Mouse (Mus musculus): ENCODE data around the gene Rprd1b.

Rprd1b gene

DNA sequence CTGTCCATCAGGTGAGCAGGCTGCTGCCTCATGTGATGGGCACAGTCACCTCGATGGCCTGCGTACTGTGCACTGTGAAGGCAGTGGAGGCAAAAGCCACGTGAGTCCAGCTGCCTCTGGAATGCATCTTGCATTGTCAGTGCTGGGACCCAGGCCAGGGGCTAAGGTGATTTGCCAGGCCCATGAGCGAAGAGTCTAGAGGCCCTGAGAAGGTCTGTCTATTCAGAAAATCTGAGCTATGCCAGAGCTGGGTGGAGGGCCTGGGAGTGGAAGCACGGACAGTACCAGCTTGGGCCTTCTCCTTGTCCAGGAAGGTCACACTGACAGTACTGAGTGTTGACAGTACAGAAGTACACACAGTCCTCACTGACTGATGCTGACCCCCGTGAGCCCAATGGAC lies 94.5 kb downstream of the Rprd1b start:
- DNase-seq (ENCODE audit: low spot score), result peak; percentile 70

DNA sequence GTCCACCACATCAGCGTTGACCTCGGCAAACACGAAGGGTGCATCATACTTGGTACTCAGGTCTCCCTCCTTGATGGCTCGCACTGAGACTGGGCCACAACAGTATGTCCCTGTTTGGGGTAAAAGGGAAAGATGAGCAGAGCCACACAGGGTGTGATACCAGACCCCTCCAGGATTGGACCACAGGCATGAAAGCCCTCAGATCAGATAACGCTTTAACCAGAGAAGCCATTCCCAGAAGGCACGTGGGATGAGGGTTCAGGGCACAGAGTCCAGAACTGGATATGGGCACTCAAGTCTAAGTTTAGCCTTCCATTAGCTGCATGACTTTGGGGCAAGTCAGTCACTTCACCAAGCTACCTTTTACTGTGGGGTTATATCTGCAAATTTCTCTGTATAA lies 98.9 kb downstream of the Rprd1b start:
- no peak for DNase-seq (ENCODE audit: low spot score)

GRCm38 (mm10) chr2:158127872-158128271 lies 99.6 kb downstream of the Rprd1b start:
- no peak for DNase-seq (ENCODE audit: low spot score)

GRCm38 (mm10) chr2:158128461-158129130 lies 100.3 kb downstream of the Rprd1b start:
- no peak for DNase-seq (ENCODE audit: low spot score)

DNA sequence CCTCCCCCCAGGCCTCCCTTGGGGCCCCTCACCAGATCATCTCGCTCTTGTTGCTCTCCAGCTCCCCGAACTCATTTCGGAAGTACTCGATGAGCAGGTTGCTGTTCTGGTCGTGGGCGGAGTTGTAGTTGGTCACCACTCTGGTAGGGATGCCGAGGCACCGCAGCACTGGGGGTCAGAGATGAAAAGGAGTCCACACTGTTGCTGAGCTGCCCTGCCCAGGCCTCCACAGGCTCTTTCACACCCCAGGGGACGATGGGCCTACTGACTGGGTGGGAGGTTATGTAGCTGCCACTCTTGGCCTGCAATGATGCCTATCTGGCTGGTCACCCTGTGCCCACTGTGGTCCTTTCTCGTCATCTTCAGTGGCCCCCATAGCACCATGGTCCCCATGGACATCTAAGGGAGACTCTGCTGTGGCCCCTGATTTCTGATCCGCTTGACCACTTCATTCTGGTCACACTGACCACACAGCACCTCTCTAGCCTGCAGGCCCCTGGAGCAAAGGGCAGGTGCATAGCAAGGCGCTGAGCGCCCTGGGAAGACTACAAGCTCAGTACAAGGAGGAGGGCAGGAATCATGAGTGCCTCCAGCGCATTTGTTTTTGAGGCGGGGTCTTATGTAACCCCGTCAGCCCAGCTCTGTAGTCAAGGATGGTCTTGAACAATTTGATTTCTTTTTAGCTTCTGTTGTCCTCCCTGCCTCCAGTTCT lies 101.2 kb downstream of the Rprd1b start:
- DNase-seq (ENCODE audit: low spot score), result no peak

DNA sequence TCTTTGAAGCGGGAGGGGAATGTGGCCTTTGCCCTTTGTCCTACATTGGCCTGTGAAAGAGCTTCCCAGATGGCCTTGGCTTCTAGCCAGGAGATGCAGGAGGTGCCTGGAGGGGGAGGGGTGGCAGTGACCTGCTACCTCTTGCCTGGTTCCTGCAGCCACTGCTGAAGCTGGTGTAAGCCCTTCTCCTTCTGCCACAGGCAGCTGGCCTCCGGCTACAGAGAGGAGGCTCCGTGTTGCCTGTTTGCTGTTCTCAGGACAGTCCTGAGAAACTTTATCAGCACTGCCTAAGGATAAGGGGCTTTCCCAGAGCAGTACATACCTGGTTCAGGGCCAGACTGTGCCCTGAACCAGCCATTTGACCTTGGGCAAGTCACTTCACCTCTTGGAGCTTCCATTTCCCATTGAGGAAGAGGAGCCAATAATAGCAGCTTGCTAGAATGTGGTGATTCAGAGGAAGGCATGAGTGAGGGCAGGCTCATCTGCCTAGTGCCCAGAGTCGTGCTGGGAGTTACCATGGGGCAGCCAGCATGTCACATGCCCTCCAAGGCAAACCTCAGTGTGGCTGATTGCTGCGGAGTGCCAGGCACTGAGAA lies 102.2 kb downstream of the Rprd1b start:
- peak; percentile 71 for DNase-seq (ENCODE audit: low spot score)

DNA sequence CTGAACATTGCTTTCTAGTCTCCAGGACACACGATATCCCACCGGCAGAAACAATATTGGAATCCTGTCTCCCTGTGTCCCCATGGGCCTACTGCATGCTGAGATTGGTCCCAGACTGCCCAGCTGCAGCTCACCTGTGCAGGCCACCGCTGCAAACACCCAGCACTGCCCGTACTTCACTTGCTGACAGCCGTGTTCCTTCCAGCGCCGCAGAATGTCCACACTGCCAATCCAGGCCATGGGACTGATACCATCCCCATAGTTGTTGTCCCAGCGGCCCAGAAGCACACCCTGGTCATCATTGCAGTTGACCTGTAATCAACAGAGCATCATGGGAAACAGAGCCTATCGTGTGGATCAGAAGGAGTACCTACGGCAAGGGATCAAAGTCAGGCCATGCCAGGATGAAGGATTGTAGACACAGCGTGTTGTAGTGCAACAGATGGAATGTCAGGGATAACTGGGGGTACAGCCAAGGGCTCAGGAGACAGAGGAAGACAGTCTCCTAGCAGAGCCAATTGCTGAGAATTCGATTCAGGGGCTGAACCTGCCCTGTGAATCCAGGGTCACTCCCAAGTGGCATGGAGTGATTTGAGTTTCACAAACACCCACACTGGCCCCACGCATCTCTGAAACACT lies 103.0 kb downstream of the Rprd1b start:
- no peak for DNase-seq (ENCODE audit: low spot score)

- no peak for DNase-seq (ENCODE audit: low spot score)
Measured at GRCm38 (mm10) chr2:158132320-158132719, 104.0 kb downstream of the Rprd1b start.

DNA sequence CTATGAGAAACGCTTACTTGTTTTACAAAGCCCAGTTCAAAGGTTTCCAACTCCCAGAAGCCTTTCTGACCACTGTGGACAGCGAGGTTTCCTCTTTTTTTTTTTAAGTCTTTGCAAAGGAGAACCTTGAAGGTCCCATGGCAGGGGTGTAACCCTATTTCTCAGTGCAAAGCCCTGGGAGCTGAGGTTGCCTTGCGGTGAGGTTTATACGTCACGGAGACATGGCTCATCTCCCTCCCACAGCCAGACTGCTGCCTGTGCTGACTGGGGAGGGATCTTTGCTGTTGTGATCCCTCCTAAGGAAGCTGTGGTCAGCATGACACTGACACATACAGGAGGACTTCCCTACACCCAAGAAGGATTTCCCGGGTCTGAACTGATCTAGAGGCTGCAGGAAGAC lies 104.8 kb downstream of the Rprd1b start:
- peak; percentile 65 for DNase-seq (ENCODE audit: low spot score)

DNA sequence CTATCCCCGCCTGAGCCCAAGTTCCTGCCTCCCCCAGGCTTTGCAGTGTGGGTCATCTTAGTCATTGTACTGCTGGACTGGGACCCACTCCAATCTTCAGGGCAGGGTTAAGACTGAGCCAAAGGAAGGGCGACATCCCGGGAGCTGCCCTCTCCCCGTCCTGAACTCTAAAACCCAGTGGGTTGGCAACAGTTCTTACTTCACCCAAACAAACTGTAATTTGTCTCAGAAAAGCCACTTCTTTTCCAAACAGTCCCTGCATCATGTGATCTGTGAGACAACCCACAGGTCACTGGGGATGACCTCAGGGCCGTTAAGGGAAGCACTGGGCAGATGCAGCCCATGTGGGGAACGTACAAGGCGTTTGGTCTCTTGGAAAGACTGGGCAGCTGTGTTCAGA lies 107.9 kb downstream of the Rprd1b start:
- DNase-seq (ENCODE audit: low spot score), result peak; percentile 83

DNA sequence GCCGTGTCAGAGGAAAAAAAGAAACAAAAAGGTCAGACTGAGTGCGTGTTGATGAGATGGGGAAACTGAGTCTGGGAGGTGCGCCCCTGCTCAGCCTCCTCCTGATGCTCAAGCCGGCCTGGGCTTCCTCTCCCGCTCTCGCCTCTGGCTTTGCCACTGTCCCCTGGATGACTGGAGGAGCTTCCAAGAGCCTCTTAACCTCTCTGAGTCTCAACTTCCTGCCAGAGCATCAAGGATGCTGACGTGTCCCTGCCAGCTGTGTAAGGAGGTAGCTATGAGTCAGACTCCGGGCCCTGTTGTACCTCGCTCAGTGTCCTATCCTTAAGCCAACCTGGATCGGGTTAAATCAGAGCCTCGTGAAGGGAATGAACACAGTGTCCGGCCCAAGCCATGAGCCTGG lies 109.5 kb downstream of the Rprd1b start:
- DNase-seq (ENCODE audit: low spot score), result no peak

DNA sequence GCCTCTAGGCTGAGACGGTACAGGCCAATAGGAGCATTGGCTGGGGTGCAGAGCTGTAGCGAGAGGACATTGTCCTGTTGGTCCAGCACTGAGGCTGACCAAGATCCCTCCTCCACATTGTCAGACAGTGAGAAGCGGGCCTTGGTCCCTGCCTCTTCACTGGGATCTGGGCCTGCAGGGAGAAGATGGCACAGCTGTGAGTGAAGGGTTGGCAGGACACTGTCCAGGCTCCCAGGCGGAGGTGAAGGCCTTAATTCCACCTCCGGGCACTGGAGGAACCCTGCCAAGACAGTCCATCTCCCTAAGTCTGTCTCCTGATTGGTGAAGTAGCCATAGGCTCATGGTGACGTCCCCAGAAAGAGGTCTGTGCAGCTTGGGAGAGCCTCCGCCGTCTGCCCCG lies 110.5 kb downstream of the Rprd1b start:
- no peak for DNase-seq (ENCODE audit: low spot score)

DNA sequence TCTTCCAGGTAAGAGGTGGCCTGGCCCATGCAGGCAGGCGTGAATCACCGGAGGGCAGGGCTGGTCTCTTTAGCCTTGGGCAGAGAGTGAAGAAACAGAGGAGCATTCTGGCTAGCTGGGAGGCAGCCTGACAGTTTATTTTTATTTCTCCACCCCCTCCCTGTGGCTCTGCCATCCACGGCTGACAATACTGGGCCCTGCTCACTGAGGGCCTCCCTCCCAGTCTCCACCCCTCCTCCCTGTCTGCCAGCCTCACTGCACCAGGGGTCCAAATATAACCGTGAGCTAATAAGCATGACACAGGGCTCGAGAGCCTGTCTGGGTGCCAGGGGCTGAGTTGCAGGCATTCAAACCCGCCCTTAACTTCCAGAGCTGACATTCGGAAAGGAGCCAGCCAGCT lies 111.3 kb downstream of the Rprd1b start:
- DNase-seq (ENCODE audit: low spot score), result peak; percentile 87

DNA sequence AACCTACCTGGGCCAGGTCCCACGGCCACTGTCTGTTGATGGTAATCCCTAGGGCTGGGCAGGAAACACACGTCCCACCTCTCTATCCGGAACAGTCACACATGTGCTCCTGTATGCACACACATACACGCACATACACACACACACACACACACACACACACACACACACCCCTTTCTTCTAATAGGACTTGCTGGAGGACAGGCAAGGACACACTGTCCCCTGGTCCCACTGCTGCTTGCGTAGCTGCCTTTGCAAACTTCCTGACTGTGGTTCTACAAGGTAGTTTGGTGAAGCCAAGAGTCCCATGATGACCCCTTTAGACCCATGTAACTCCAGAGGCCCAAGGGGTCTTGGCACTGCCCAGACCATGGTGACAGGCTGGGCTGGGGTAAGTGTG lies 112.4 kb downstream of the Rprd1b start:
- DNase-seq (ENCODE audit: low spot score), result no peak

DNA sequence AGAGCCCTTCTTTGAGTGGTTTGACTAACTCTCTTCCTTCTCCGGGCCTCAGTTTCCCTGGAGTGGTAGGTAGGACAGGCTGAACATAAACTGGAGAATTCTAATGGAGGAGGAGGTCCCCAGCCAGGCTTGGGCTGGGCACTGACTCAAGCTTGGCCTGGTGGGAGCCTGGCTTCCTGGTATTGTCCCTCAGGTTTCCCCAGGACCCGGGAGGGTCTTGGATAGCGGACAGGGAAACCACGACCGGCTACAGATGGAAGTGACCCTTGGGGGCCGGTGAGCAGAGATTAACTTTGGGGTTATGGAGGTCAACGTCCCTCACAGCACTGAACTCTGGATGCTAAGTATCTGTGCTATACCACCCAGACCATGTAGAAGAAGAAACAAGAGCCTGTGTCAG lies 113.0 kb downstream of the Rprd1b start:
- DNase-seq (ENCODE audit: low spot score), result peak; percentile 29

- peak; percentile 46 for DNase-seq (ENCODE audit: low spot score)
Measured at GRCm38 (mm10) chr2:158141690-158142440, 113.6 kb downstream of the Rprd1b start.

DNA sequence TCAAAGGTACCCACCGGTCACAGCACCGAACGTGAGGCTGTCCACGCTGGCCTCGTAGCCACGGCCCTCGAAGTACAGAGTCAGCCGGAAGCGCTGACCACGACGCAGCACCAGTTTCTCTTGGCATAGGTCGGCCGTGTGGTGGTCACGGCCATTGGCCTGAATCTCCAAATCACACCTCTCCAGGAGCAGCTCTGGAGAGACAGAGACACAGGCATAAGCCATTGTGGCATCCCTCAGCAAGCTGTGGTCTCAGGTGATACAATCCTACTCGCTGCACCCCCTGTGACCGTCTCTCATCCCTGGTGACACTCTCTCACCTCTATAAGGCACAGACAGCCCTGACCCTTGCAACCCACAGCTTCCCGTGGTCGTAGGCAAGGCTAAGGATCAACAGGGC lies 114.7 kb downstream of the Rprd1b start:
- DNase-seq (ENCODE audit: low spot score), result no peak

- no peak for DNase-seq (ENCODE audit: low spot score)
Measured at GRCm38 (mm10) chr2:158143816-158144215, 115.5 kb downstream of the Rprd1b start.

- no peak for DNase-seq (ENCODE audit: low spot score)
Measured at GRCm38 (mm10) chr2:158144263-158144662, 116.0 kb downstream of the Rprd1b start.

DNA sequence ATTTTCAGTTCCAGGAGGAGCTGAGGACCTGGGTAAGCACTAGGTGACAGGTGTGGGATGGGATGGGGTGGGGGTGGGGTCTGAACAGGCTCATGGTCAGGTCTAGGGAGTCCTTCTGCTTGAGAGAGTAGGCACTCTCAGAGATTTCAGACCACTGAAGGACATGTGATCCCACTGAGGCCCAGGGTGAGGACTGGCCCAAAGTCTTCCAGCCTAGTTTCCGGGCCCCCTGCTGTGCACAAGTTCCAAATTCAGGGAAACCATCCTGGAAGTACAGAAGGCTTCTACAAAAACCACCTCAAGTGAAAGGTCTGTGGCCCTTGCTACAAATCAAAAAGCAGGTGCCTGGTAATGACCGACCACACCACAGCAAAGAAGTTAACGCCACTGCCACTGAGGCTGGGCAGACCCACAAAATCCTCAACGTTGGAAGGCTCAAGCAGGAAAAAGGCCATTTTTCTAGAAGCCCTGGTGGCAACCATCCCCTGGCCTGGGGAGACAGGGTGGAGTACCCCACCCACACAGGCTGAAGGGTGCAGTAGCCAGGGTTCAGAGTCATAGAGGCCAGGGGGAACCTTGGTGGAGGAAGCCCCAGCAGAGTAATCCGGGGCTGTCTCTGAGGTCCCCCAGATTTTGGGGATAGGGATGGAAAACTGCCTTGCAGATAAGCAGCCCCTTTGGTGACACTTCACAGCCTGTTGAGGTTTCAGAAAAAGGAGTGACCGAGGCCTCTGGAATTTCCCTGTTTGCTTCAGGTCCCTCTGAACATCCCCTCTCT lies 116.6 kb downstream of the Rprd1b start:
- no peak for DNase-seq (ENCODE audit: low spot score)

DNA sequence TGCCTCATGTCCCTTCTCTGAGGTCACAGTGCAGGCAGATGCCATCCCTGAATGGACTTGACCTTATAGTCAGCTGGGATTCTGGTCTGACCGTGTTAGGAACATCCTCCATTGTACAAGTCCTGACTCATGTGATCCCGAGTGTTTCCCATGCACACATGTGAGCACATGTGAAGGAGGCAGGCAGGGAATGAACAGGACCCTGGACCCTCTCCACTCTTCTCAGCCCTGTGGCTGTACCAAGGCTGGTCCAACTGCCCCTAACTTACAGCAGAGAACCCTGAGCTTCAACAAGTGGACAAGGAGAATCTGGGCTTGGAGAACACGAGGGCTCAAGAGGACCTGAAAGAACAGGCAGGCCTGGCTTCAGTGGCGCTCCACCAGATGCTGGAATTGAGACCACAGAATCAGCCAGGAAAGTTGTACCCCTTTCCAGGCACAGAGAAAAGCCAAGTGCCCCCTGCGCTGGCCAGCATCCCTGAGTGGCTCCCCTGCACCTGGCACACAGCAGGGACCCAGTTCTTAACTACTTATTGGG lies 117.3 kb downstream of the Rprd1b start:
- no peak for DNase-seq (ENCODE audit: low spot score)
